Mouse (Mus musculus): ENCODE results near the gene Ctsc. TPM values are rescaled to one million over a fixed set of nuclear protein-coding genes. Genes with fewer than 3 reads are reported as not detected.

Ctsc gene
- polyA plus RNA-seq, 1 experiment from 2014 or later: 29.3 TPM

DNA sequence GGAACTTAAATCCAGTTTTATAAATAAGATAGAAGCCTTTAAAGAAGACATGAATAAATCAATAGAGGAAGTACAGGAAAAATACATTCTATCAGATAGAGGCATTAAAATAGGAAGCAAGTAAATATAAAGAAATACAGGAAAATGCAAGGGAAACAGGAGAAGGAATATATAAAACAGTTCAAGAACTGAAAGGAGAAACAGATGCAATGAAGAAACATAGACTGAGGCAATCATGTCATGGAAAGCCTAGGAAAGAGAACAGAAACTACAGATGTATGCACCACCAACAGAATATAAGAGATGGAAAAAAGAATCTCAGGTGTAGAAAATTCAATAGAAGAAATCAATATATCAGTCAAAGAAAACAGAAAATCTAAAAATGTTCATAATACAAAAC lies 25.8 kb upstream of the Ctsc start:
- Histone ChIP-seq H3K9me3 (replicated peaks; ENCODE audit: control insufficient read depth, low read length) (no peaks in the 10 kb centered on the region), H3K4me2 (no peak overlapping the region), H3K27ac (ENCODE audit: low read depth, low read length) (no peak overlapping the region), H3K36me3 (ENCODE audit: control insufficient read depth, insufficient read depth, low read length) (no peaks in the 10 kb centered on the region), H3K9ac (ENCODE audit: low read depth, low read length) (no peak overlapping the region), H3K27me3 (ENCODE audit: control insufficient read depth, insufficient read depth, low read length) (no peaks in the 10 kb centered on the region), H3K4me3 (ENCODE audit: low read depth, low read length) (no peak overlapping the region), H3K4me1 (ENCODE audit: control insufficient read depth, insufficient read depth, low read length) (no peaks in the 10 kb centered on the region)
- ATAC-seq (replicated peaks; ENCODE audit: insufficient number of reproducible peaks, low FRiP score, low TSS enrichment): no peak

DNA sequence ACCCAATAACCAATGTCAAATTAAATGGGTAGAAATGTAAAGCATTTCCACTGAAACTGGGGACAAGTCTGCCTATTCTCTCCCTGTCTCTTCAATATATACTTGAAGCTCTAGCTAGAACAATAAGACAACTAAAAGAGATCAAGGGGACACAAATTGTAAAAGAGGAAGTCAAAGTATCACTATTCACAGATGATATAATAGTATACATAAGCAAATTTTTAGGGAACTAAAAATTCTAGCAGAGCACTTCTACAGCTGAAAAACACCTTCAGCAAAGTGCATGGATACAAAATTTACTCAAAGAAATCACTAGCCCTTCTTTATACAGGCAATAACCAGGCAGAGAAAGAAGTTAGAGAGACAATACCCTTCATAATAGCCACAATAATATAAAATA lies 23.0 kb upstream of the Ctsc start:
- Histone ChIP-seq H3K36me3 (ENCODE audit: control insufficient read depth, insufficient read depth, low read length) (no peaks in the 10 kb centered on the region), H3K9me3 (replicated peaks; ENCODE audit: control insufficient read depth, low read length) (no peaks in the 10 kb centered on the region), H3K27ac (ENCODE audit: low read depth, low read length) (no peak overlapping the region), H3K27me3 (ENCODE audit: control insufficient read depth, insufficient read depth, low read length) (no peaks in the 10 kb centered on the region), H3K9ac (ENCODE audit: low read depth, low read length) (no peak overlapping the region), H3K4me2 (no peak overlapping the region), H3K4me1 (ENCODE audit: control insufficient read depth, insufficient read depth, low read length) (no peaks in the 10 kb centered on the region), H3K4me3 (ENCODE audit: low read depth, low read length) (no peak overlapping the region)
- no peak for ATAC-seq (replicated peaks; ENCODE audit: insufficient number of reproducible peaks, low FRiP score, low TSS enrichment)

DNA sequence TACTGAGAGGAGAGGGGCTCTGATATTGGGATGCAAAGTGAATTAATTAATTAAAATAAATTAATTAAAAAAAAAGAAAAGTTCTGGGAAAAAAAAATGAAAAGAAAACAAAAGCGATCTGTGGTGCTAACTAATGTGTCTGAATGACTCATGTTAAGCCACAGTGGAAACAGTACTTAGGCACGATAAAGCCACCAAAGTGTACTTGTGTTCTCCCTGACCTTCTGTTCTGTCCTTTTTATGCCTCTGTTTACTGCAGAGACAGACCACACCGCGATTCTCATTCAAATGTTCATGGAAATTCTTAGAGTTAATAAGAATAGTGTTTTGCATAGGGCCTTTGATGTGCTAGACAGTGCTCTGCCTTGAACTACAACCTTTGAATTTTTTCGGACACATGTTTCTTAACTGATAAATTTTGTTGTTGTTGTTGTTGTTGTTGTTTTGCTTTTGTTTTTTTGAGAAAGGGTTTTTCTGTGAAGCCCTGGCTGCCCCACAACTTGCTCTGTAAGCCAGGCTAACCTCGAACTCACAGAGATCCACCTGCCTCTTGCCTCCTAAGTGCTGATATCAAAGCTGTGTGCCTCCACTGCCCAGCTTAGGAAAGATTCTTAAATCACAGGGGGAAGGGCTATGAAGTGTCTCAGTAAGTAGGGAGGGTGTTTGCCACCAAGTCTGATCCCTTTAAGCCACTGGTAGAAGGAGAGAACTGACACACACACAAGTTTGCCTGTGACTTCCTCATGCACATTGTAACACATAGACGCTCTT lies 18.5 kb upstream of the Ctsc start:
- H3K9me3 ChIP-seq (replicated peaks; ENCODE audit: control insufficient read depth, low read length): no peaks in the 10 kb centered on the region
- H3K4me3 ChIP-seq (ENCODE audit: low read depth, low read length): no peak overlapping the region
- no peak overlapping the region for H3K4me2 ChIP-seq
- no peaks in the 10 kb centered on the region for H3K36me3 ChIP-seq (ENCODE audit: control insufficient read depth, insufficient read depth, low read length)
- no peaks in the 10 kb centered on the region for H3K4me1 ChIP-seq (ENCODE audit: control insufficient read depth, insufficient read depth, low read length)
- 76% methylated on average over 7 of the region's 7 CpGs for WGBS (ENCODE audit: insufficient replicate concordance)
- H3K27me3 ChIP-seq (ENCODE audit: control insufficient read depth, insufficient read depth, low read length): no peaks in the 10 kb centered on the region
- no peak overlapping the region for H3K9ac ChIP-seq (ENCODE audit: low read depth, low read length)
- no peak overlapping the region for H3K27ac ChIP-seq (ENCODE audit: low read depth, low read length)
- no peak for ATAC-seq (replicated peaks; ENCODE audit: insufficient number of reproducible peaks, low FRiP score, low TSS enrichment)

DNA sequence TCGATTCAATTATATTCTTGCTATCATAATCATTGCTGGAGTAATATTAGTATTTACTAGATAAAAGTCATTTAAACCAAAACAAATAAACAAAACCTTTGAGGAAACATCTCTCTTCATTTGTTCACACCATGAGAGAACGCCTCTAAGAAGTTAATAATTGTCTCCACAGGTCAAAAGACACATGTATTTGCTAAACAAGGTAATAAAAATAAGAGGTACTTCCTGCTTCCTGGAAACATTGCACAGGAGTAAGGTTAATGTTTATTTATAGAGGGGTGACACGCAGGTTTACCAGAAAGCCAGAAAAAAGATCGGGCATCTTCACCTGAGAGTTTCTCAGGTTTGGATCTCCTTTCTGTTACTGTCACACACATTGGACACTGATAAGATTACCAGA lies 16.1 kb upstream of the Ctsc start:
- WGBS (ENCODE audit: insufficient replicate concordance): 66% methylated on average over 4 of the region's 4 CpGs
- no peak overlapping the region for H3K4me3 ChIP-seq (ENCODE audit: low read depth, low read length)
- no peaks in the 10 kb centered on the region for H3K9me3 ChIP-seq (replicated peaks; ENCODE audit: control insufficient read depth, low read length)
- no peak overlapping the region for H3K9ac ChIP-seq (ENCODE audit: low read depth, low read length)
- H3K27me3 ChIP-seq (ENCODE audit: control insufficient read depth, insufficient read depth, low read length): no peaks in the 10 kb centered on the region
- no peak overlapping the region for H3K4me2 ChIP-seq
- ATAC-seq (replicated peaks; ENCODE audit: insufficient number of reproducible peaks, low FRiP score, low TSS enrichment): no peak
- no peaks in the 10 kb centered on the region for H3K36me3 ChIP-seq (ENCODE audit: control insufficient read depth, insufficient read depth, low read length)
- no peak overlapping the region for H3K27ac ChIP-seq (ENCODE audit: low read depth, low read length)
- no peaks in the 10 kb centered on the region for H3K4me1 ChIP-seq (ENCODE audit: control insufficient read depth, insufficient read depth, low read length)

DNA sequence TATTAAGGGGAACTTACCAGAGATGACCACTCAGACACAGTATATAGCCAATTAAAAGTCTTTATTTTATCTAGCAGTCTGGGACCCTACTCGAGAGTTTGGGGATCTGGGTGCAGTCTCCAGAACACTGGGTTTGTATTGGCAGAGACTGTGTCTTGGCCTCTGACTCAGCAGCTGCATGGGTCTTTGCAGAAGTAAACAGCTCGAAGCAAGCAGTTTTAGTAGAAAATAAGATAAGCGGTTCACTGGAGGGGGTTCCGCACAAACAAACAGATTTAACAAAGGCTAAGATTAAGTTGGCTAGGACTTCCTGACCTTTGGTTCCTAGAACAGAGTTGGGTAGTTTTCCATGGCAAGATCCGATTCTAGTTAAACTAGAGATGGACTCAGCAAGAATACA lies 13.0 kb upstream of the Ctsc start:
- no peaks in the 10 kb centered on the region for H3K4me1 ChIP-seq (ENCODE audit: control insufficient read depth, insufficient read depth, low read length)
- no peaks in the 10 kb centered on the region for H3K9me3 ChIP-seq (replicated peaks; ENCODE audit: control insufficient read depth, low read length)
- H3K4me3 ChIP-seq (ENCODE audit: low read depth, low read length): no peak overlapping the region
- H3K27ac ChIP-seq (ENCODE audit: low read depth, low read length): no peak overlapping the region
- H3K9ac ChIP-seq (ENCODE audit: low read depth, low read length): no peak overlapping the region
- no peaks in the 10 kb centered on the region for H3K36me3 ChIP-seq (ENCODE audit: control insufficient read depth, insufficient read depth, low read length)
- no peak for ATAC-seq (replicated peaks; ENCODE audit: insufficient number of reproducible peaks, low FRiP score, low TSS enrichment)
- no peaks in the 10 kb centered on the region for H3K27me3 ChIP-seq (ENCODE audit: control insufficient read depth, insufficient read depth, low read length)
- 66% methylated on average over 5 of the region's 5 CpGs for WGBS (ENCODE audit: insufficient replicate concordance)
- H3K4me2 ChIP-seq: no peak overlapping the region

DNA sequence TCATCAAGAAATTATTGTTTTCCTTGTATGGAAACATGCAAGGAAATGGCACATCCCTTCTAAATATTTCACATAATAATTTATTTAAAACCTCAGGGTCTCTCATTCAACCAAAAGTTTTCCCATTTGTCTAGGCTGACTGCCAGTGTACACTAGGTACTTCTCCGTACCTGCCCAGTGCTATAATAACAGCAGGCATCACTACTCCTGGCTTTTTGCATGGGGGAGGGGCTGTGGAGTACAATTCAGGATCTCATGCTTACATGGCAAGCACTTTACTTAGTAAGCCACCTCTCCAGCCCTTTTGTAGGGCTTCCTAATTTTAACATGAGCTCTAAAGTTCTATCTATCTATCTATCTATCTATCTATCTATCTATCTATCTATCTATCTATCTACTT lies 8.0 kb upstream of the Ctsc start:
- no peak overlapping the region for H3K4me2 ChIP-seq
- no peaks in the 10 kb centered on the region for H3K36me3 ChIP-seq (ENCODE audit: control insufficient read depth, insufficient read depth, low read length)

DNA sequence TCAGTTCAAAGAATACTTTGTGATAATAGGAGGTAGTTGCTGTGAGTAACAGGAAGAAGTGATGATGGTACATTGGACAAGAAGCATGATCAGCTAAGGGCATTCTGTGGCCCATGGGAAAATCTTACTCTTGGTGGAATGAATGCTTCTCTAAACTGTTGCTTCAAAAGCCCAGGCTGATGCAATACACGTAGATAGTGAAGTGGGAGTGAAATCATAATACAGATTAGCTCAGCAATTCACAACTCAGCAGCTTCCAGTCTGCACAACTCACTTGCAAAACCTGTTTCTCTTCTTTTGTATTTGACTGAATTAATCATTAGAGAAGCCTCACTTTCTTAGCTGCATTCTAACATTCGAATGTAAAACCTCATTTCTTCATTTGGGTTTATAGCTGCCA lies 6.4 kb upstream of the Ctsc start:
- H3K27ac ChIP-seq (ENCODE audit: low read depth, low read length): no peak overlapping the region
- H3K9me3 ChIP-seq (replicated peaks; ENCODE audit: control insufficient read depth, low read length): no peaks in the 10 kb centered on the region
- H3K9ac ChIP-seq (ENCODE audit: low read depth, low read length): no peak overlapping the region
- H3K36me3 ChIP-seq (ENCODE audit: control insufficient read depth, insufficient read depth, low read length): no peaks in the 10 kb centered on the region
- ATAC-seq (replicated peaks; ENCODE audit: insufficient number of reproducible peaks, low FRiP score, low TSS enrichment): no peak
- 38% methylated on average over 2 of the region's 2 CpGs for WGBS (ENCODE audit: insufficient replicate concordance)
- no peak overlapping the region for H3K4me3 ChIP-seq (ENCODE audit: low read depth, low read length)
- no peaks in the 10 kb centered on the region for H3K27me3 ChIP-seq (ENCODE audit: control insufficient read depth, insufficient read depth, low read length)
- H3K4me1 ChIP-seq (ENCODE audit: control insufficient read depth, insufficient read depth, low read length): no peaks in the 10 kb centered on the region
- no peak overlapping the region for H3K4me2 ChIP-seq

More for the DNA sequence above, 8.0 kb upstream of the Ctsc start:
- H3K9me3 ChIP-seq (replicated peaks; ENCODE audit: control insufficient read depth, low read length): no peaks in the 10 kb centered on the region
- ATAC-seq (replicated peaks; ENCODE audit: insufficient number of reproducible peaks, low FRiP score, low TSS enrichment): no peak
- H3K27ac ChIP-seq (ENCODE audit: low read depth, low read length): no peak overlapping the region
- H3K9ac ChIP-seq (ENCODE audit: low read depth, low read length): no peak overlapping the region
- H3K4me1 ChIP-seq (ENCODE audit: control insufficient read depth, insufficient read depth, low read length): no peaks in the 10 kb centered on the region
- 61% methylated on average over 1 of the region's 1 CpGs for WGBS (ENCODE audit: insufficient replicate concordance)
- no peak overlapping the region for H3K4me3 ChIP-seq (ENCODE audit: low read depth, low read length)
- no peaks in the 10 kb centered on the region for H3K27me3 ChIP-seq (ENCODE audit: control insufficient read depth, insufficient read depth, low read length)

DNA sequence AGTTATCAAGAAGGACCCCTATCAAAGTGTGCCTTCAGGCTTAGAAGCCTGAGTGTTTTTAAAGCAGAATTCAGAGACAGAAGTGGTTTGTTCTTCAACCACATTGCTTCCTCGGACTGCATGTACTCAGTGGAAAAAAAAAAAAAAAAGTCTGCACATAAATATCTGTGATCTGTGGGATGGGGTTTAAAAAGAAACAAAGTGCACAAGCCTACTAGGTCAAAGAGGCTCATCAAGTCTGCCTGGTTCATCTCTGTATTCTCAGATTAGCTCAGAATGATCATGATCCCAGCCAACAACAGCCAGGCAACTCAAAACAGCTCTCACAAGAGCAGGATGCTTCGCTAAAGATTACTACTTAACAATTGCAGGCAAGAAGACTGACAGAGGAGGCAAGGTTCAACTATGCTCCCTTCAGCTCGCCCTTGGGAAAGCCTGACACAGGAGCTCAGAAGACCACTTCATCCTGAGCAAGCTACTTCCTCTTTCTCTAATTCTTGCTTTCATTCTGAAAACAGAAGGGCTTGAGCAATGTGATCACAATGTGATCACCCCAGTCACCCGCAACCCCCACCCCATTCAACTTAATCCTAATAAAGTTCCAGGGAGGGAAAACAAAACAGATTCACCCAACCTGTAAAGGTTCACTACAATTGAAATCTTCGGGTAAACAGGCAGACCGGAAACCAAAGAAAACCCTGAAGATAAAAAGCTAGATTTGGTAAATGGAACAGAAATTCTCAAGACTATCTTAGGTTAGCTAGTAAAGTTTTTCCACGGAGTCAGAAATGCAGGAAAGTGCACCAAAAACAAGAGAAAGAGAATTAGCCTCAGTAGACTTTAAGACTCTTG lies 745 bp upstream of the Ctsc start:
- Histone ChIP-seq H3K36me3 (ENCODE audit: control insufficient read depth, insufficient read depth, low read length) (no peaks in the 10 kb centered on the region), H3K4me2 (peak overlapping the region; percentile 96), H3K9me3 (replicated peaks; ENCODE audit: control insufficient read depth, low read length) (no peaks in the 10 kb centered on the region), H3K27ac (ENCODE audit: low read depth, low read length) (no peak overlapping the region), H3K27me3 (ENCODE audit: control insufficient read depth, insufficient read depth, low read length) (no peaks in the 10 kb centered on the region), H3K9ac (ENCODE audit: low read depth, low read length) (peak overlapping the region; percentile 78; the same call in 1 of the 2 replicates), H3K4me1 (ENCODE audit: control insufficient read depth, insufficient read depth, low read length) (peaks cover 5% of the 10 kb centered on the region; the same call in 1 of the 2 replicates), H3K4me3 (ENCODE audit: low read depth, low read length) (peak overlapping the region; percentile 66)
- no peak for ATAC-seq (replicated peaks; ENCODE audit: insufficient number of reproducible peaks, low FRiP score, low TSS enrichment)
- 38% methylated on average over 7 of the region's 7 CpGs for WGBS (ENCODE audit: insufficient replicate concordance)

All from heart, embryonic 11.5 days (tissue).